Mouse (Mus musculus): Measurements from ENCODE around the gene 4930590J08Rik. TPM values are rescaled to one million over a fixed set of nuclear protein-coding genes. Genes with fewer than 3 reads are reported as not detected.

Gene 4930590J08Rik
- polyA plus RNA-seq, 1 experiment from 2014 or later, result 1.2 TPM

GRCm38 (mm10) chr6:91978371-91979300 lies 76.0 kb downstream of the 4930590J08Rik start, which contains the start of gene Fgd5:
Gene Fgd5, plus strand, starts transcription at chr6:91978878.
- under 1% methylated on average over 58 of the region's 62 CpGs for WGBS

GRCm38 (mm10) chr6:91979301-91979996 lies 76.8 kb downstream of the 4930590J08Rik start:
- H3K9ac ChIP-seq (ENCODE audit: low read depth, low read length), result peak overlapping the region; percentile 64; the same call in 1 of the 2 replicates
- H3K4me1 ChIP-seq (replicated peaks; ENCODE audit: control insufficient read depth, insufficient read depth, low read length), result no peaks in the 10 kb centered on the region
- no peak overlapping the region for H3K27ac ChIP-seq (ENCODE audit: low read depth, low read length)
- DNase-seq (ENCODE audit: low spot score) (peak; percentile 48), ATAC-seq (ENCODE audit: low FRiP score) (0 out of 2 replicates have a peak, but pooled peaks have one; percentile 10)
- H3K27me3 ChIP-seq (ENCODE audit: control insufficient read depth, insufficient read depth, low read length), result peaks cover 23% of the 10 kb centered on the region
- H3K9me3 ChIP-seq (ENCODE audit: control insufficient read depth, low read length), result no peaks in the 10 kb centered on the region
- peak overlapping the region; percentile 49 for H3K4me3 ChIP-seq (ENCODE audit: low read depth, low read length)
- 9% methylated on average over 23 of the region's 23 CpGs for WGBS
- peak overlapping the region; percentile 96 for H3K4me2 ChIP-seq (replicated peaks; ENCODE audit: low read depth, low read length)
- no peaks in the 10 kb centered on the region for H3K36me3 ChIP-seq (ENCODE audit: control insufficient read depth, insufficient read depth, low read length)

More at GRCm38 (mm10) chr6:91978371-91979300, 76.0 kb downstream of the 4930590J08Rik start, which contains the start of gene Fgd5:
- Histone ChIP-seq H3K4me2 (replicated peaks; ENCODE audit: low read depth, low read length) (peak within 1 kb of the TSS; percentile 96), H3K27ac (ENCODE audit: low read depth, low read length) (no peak within 1 kb of the TSS), H3K27me3 (ENCODE audit: control insufficient read depth, insufficient read depth, low read length) (peaks cover 23% of the 10 kb centered on the region), H3K4me1 (replicated peaks; ENCODE audit: control insufficient read depth, insufficient read depth, low read length) (no peaks in the 10 kb centered on the region), H3K36me3 (ENCODE audit: control insufficient read depth, insufficient read depth, low read length) (no peaks in the 10 kb centered on the region), H3K9me3 (ENCODE audit: control insufficient read depth, low read length) (no peaks in the 10 kb centered on the region), H3K9ac (ENCODE audit: low read depth, low read length) (peak within 1 kb of the TSS; percentile 64), H3K4me3 (ENCODE audit: low read depth, low read length) (peak within 1 kb of the TSS; percentile 49)
- DNase-seq (ENCODE audit: low spot score), result peak; percentile 66
- ATAC-seq (ENCODE audit: low FRiP score), result peak; percentile 68

- 64% methylated on average over 3 of the region's 3 CpGs for WGBS
- no peak for ATAC-seq (ENCODE audit: low FRiP score)
- DNase-seq (ENCODE audit: low spot score), result no peak
- Histone ChIP-seq H3K36me3 (ENCODE audit: control insufficient read depth, insufficient read depth, low read length) (no peaks in the 10 kb centered on the region), H3K9ac (ENCODE audit: low read depth, low read length) (no peak overlapping the region), H3K27ac (ENCODE audit: low read depth, low read length) (no peak overlapping the region), H3K4me1 (replicated peaks; ENCODE audit: control insufficient read depth, insufficient read depth, low read length) (no peaks in the 10 kb centered on the region), H3K9me3 (ENCODE audit: control insufficient read depth, low read length) (no peaks in the 10 kb centered on the region), H3K4me3 (ENCODE audit: low read depth, low read length) (no peak overlapping the region), H3K4me2 (replicated peaks; ENCODE audit: low read depth, low read length) (peak overlapping the region; percentile 23; the same call in 1 of the 2 replicates), H3K27me3 (ENCODE audit: control insufficient read depth, insufficient read depth, low read length) (peaks cover 23% of the 10 kb centered on the region)
These were observed 77.4 kb downstream of the 4930590J08Rik start for GRCm38 (mm10) chr6:91980011-91980410.

- ATAC-seq (ENCODE audit: low FRiP score), result no peak
- no peak for DNase-seq (ENCODE audit: low spot score)
- Histone ChIP-seq H3K4me3 (ENCODE audit: low read depth, low read length) (no peak overlapping the region), H3K9ac (ENCODE audit: low read depth, low read length) (no peak overlapping the region), H3K4me2 (replicated peaks; ENCODE audit: low read depth, low read length) (no peak overlapping the region), H3K27me3 (ENCODE audit: control insufficient read depth, insufficient read depth, low read length) (no peaks in the 10 kb centered on the region), H3K27ac (ENCODE audit: low read depth, low read length) (no peak overlapping the region), H3K36me3 (ENCODE audit: control insufficient read depth, insufficient read depth, low read length) (no peaks in the 10 kb centered on the region), H3K9me3 (ENCODE audit: control insufficient read depth, low read length) (no peaks in the 10 kb centered on the region), H3K4me1 (replicated peaks; ENCODE audit: control insufficient read depth, insufficient read depth, low read length) (no peaks in the 10 kb centered on the region)
- WGBS, result 94% methylated on average over 8 of the region's 8 CpGs
These were observed 87.5 kb downstream of the 4930590J08Rik start for GRCm38 (mm10) chr6:91990101-91990500.

- DNase-seq (ENCODE audit: low spot score) (no peak), ATAC-seq (ENCODE audit: low FRiP score) (no peak)
- Histone ChIP-seq H3K9me3 (ENCODE audit: control insufficient read depth, low read length) (no peaks in the 10 kb centered on the region), H3K36me3 (ENCODE audit: control insufficient read depth, insufficient read depth, low read length) (no peaks in the 10 kb centered on the region), H3K4me1 (replicated peaks; ENCODE audit: control insufficient read depth, insufficient read depth, low read length) (0 out of 2 replicates have a peak, but pooled peaks cover 3% of the 10 kb centered on the region), H3K4me3 (ENCODE audit: low read depth, low read length) (no peak overlapping the region), H3K9ac (ENCODE audit: low read depth, low read length) (no peak overlapping the region), H3K27me3 (ENCODE audit: control insufficient read depth, insufficient read depth, low read length) (no peaks in the 10 kb centered on the region), H3K4me2 (replicated peaks; ENCODE audit: low read depth, low read length) (no peak overlapping the region), H3K27ac (ENCODE audit: low read depth, low read length) (no peak overlapping the region)
- 88% methylated on average over 2 of the region's 2 CpGs for WGBS
These were observed 90.2 kb downstream of the 4930590J08Rik start for GRCm38 (mm10) chr6:91992823-91993222.

- no peak overlapping the region for H3K4me3 ChIP-seq (ENCODE audit: low read depth, low read length)
- no peaks in the 10 kb centered on the region for H3K9me3 ChIP-seq (ENCODE audit: control insufficient read depth, low read length)
- H3K27me3 ChIP-seq (ENCODE audit: control insufficient read depth, insufficient read depth, low read length), result no peaks in the 10 kb centered on the region
- no peak overlapping the region for H3K4me2 ChIP-seq (replicated peaks; ENCODE audit: low read depth, low read length)
- no peak for ATAC-seq (ENCODE audit: low FRiP score)
- H3K27ac ChIP-seq (ENCODE audit: low read depth, low read length), result no peak overlapping the region
- no peak for DNase-seq (ENCODE audit: low spot score)
- H3K4me1 ChIP-seq (replicated peaks; ENCODE audit: control insufficient read depth, insufficient read depth, low read length), result 0 out of 2 replicates have a peak, but pooled peaks cover 3% of the 10 kb centered on the region
- no peak overlapping the region for H3K9ac ChIP-seq (ENCODE audit: low read depth, low read length)
- 75% methylated on average over 8 of the region's 8 CpGs for WGBS
- H3K36me3 ChIP-seq (ENCODE audit: control insufficient read depth, insufficient read depth, low read length), result no peaks in the 10 kb centered on the region
These were observed 91.3 kb downstream of the 4930590J08Rik start for GRCm38 (mm10) chr6:91993795-91994505.

GRCm38 (mm10) chr6:91996072-91996471 lies 93.5 kb downstream of the 4930590J08Rik start:
- Histone ChIP-seq H3K4me2 (replicated peaks; ENCODE audit: low read depth, low read length) (no peak overlapping the region), H3K27ac (ENCODE audit: low read depth, low read length) (no peak overlapping the region), H3K9ac (ENCODE audit: low read depth, low read length) (no peak overlapping the region)

More at GRCm38 (mm10) chr6:91996072-91996471, 93.5 kb downstream of the 4930590J08Rik start:
- DNase-seq (ENCODE audit: low spot score) (peak; percentile 21), ATAC-seq (ENCODE audit: low FRiP score) (no peak)
- Histone ChIP-seq H3K36me3 (ENCODE audit: control insufficient read depth, insufficient read depth, low read length) (no peaks in the 10 kb centered on the region), H3K27me3 (ENCODE audit: control insufficient read depth, insufficient read depth, low read length) (no peaks in the 10 kb centered on the region), H3K9me3 (ENCODE audit: control insufficient read depth, low read length) (no peaks in the 10 kb centered on the region), H3K4me1 (replicated peaks; ENCODE audit: control insufficient read depth, insufficient read depth, low read length) (0 out of 2 replicates have a peak, but pooled peaks cover 3% of the 10 kb centered on the region), H3K4me3 (ENCODE audit: low read depth, low read length) (no peak overlapping the region)
- WGBS, result 61% methylated on average over 8 of the region's 8 CpGs
